Mouse (Mus musculus) heart, embryonic 10.5 days (tissue): Measurements from ENCODE around the gene Slc1a7. TPM values are rescaled to one million over a fixed set of nuclear protein-coding genes. Genes with fewer than 3 reads are reported as not detected.

ENCODE experiments used
- polyA plus RNA-seq: library from polyadenylated mRNA; unstranded; fragments of >200 nt; fragmentation: Nextera tagmentation; extraction: Ambion mirVana; gene quantifications from 2 replicates; pipeline ENCODE4 v1.2.1, GENCODE M21; 2016

Gene Slc1a7
- polyA plus RNA-seq, 1 experiment from 2014 or later: not detected

Other genes with a start within 250 kb of the Slc1a7 start
- 1.8 and 2.6 TPM in 2 replicates for gene Lrp8, start 166.1 kb upstream of the Slc1a7 start, polyA plus RNA-seq
- gene Magoh, start 88.6 kb upstream of the Slc1a7 start, polyA plus RNA-seq: 117 and 160 TPM in 2 replicates
- gene 0610037L13Rik, start 78.5 kb upstream of the Slc1a7 start, polyA plus RNA-seq: 94.4 and 102 TPM in 2 replicates
- 50.6 and 67.0 TPM in 2 replicates for gene Cpt2, start 44.7 kb upstream of the Slc1a7 start, polyA plus RNA-seq
- 0.21 and 0.48 TPM in 2 replicates for gene Podn, start 128.1 kb downstream of the Slc1a7 start, polyA plus RNA-seq
- gene Scp2, start 176.7 kb downstream of the Slc1a7 start, polyA plus RNA-seq: 179 and 191 TPM in 2 replicates
- 15.3 and 19.2 TPM in 2 replicates for gene Echdc2, start 197.1 kb downstream of the Slc1a7 start, polyA plus RNA-seq
- gene Zyg11a, start 249.7 kb downstream of the Slc1a7 start, polyA plus RNA-seq: not detected in 2 replicates